Mouse (Mus musculus) intestine, embryonic 14.5 days (tissue): ENCODE results near the gene Steap3. TPM values are rescaled to one million over a fixed set of nuclear protein-coding genes. Genes with fewer than 3 reads are reported as not detected.

Experiments used
- ATAC-seq: fragments of 200-750 bp; cut with Nextera tagmentation; replicated peaks from 2 replicates; pipeline ENCODE4 v1.8.0; 2017; ENCODE audit warnings: low read depth, moderate number of reproducible peaks, moderate TSS enrichment, moderate library complexity; ENCODE audit not compliant: low FRiP score, low TSS enrichment
- DNase-seq: peaks from one replicate; pipeline ENCODE4 v3.0.0-alpha.2; 2018; ENCODE audit warnings: low spot score
- H3K27ac ChIP-seq: fragments of 300-500 bp; sonication (generic); 2 replicates; pipeline ENCODE4 v1.5.1; 2014; ENCODE audit warnings: low read depth, mild to moderate bottlenecking, control low read depth
- H3K27me3 ChIP-seq: fragments of 300-500 bp; sonication (generic); replicated peaks from 2 replicates; pipeline ENCODE4 v1.6.1; 2014; ENCODE audit warnings: low read length, control low read depth; ENCODE audit not compliant: control insufficient read depth, insufficient read depth
- H3K36me3 ChIP-seq: fragments of 300-500 bp; sonication (generic); 2 replicates; pipeline ENCODE4 v1.6.1; 2014; ENCODE audit warnings: low read length, control low read depth; ENCODE audit not compliant: control insufficient read depth, insufficient read depth
- H3K4me1 ChIP-seq: fragments of 300-500 bp; sonication (generic); replicated peaks from 2 replicates; pipeline ENCODE4 v1.6.1; 2014; ENCODE audit warnings: low read length, control low read depth, mixed read lengths; ENCODE audit not compliant: control insufficient read depth, insufficient read depth
- H3K4me2 ChIP-seq: fragments of 300-500 bp; sonication (generic); 2 replicates; pipeline ENCODE4 v1.6.1; 2014; ENCODE audit warnings: low read length
- H3K4me3 ChIP-seq: fragments of 300-500 bp; sonication (generic); 2 replicates; pipeline ENCODE4 v1.5.1; 2014; ENCODE audit warnings: low read depth, low read length, control low read depth, mixed read lengths
- H3K9ac ChIP-seq: fragments of 300-500 bp; sonication (generic); 2 replicates; pipeline ENCODE4 v1.6.1; 2014; ENCODE audit warnings: mild to moderate bottlenecking, low read length
- H3K9me3 ChIP-seq: fragments of 300-500 bp; sonication (generic); 2 replicates; pipeline ENCODE4 v1.6.1; 2016; ENCODE audit warnings: low read length, control low read depth; ENCODE audit not compliant: control insufficient read depth
- WGBS: fragments of 180-500 bp; shearing (Covaris S2); extraction: QIAGEN DNeasy Blood & Tissue Kit; methylation state at CpG from one replicate; pipeline ENCODE4 v1.1.7; 2014; 5-methylcytosine and 5-hydroxymethylcytosine counted together
- polyA plus RNA-seq: library from polyadenylated mRNA; unstranded; fragments of >200 nt; fragmentation: Nextera tagmentation; extraction: Ambion mirVana; gene quantifications from 2 replicates; pipeline ENCODE4 v1.2.1, GENCODE M21; 2014

Steap3 gene
- polyA plus RNA-seq, 1 experiment from 2014 or later, result 3.1 TPM

- 85% methylated on average over 7 of the region's 7 CpGs for WGBS
- no peak for DNase-seq
Observed at GRCm38 (mm10) chr1:120170307-120170706, 102.2 kb downstream of the Steap3 start.

GRCm38 (mm10) chr1:120168674-120169073 lies 103.8 kb downstream of the Steap3 start:
- no peak overlapping the region for H3K27ac ChIP-seq
- H3K27me3 ChIP-seq, result no peaks in the 10 kb centered on the region
- WGBS, result 69% methylated on average over 7 of the region's 7 CpGs
- H3K36me3 ChIP-seq, result no peaks in the 10 kb centered on the region
- no peaks in the 10 kb centered on the region for H3K9me3 ChIP-seq
- no peak overlapping the region for H3K4me3 ChIP-seq
- H3K4me1 ChIP-seq, result no peaks in the 10 kb centered on the region
- H3K4me2 ChIP-seq, result no peak overlapping the region
- ATAC-seq (no peak), DNase-seq (no peak)
- no peak overlapping the region for H3K9ac ChIP-seq

More at GRCm38 (mm10) chr1:120170307-120170706, 102.2 kb downstream of the Steap3 start:
- Histone ChIP-seq H3K36me3 (no peaks in the 10 kb centered on the region), H3K4me3 (no peak overlapping the region), H3K4me1 (no peaks in the 10 kb centered on the region), H3K27me3 (no peaks in the 10 kb centered on the region), H3K4me2 (no peak overlapping the region), H3K9me3 (no peaks in the 10 kb centered on the region), H3K9ac (no peak overlapping the region), H3K27ac (no peak overlapping the region)
- no peak for ATAC-seq

GRCm38 (mm10) chr1:120168016-120168415 lies 104.5 kb downstream of the Steap3 start:
- H3K9me3 ChIP-seq, result no peaks in the 10 kb centered on the region
- no peaks in the 10 kb centered on the region for H3K4me1 ChIP-seq
- no peak overlapping the region for H3K4me3 ChIP-seq
- DNase-seq (no peak), ATAC-seq (no peak)
- H3K27me3 ChIP-seq, result no peaks in the 10 kb centered on the region
- H3K4me2 ChIP-seq, result no peak overlapping the region
- WGBS, result 58% methylated on average over 4 of the region's 4 CpGs
- H3K27ac ChIP-seq, result no peak overlapping the region
- no peak overlapping the region for H3K9ac ChIP-seq
- H3K36me3 ChIP-seq, result no peaks in the 10 kb centered on the region

- Histone ChIP-seq H3K27me3 (no peaks in the 10 kb centered on the region), H3K36me3 (no peaks in the 10 kb centered on the region), H3K4me2 (no peak overlapping the region), H3K27ac (no peak overlapping the region), H3K4me1 (no peaks in the 10 kb centered on the region), H3K9ac (no peak overlapping the region), H3K9me3 (no peaks in the 10 kb centered on the region), H3K4me3 (no peak overlapping the region)
- ATAC-seq, result no peak
- WGBS, result 67% methylated on average over 1 of the region's 1 CpGs
- no peak for DNase-seq
Observed at GRCm38 (mm10) chr1:120162616-120163015, 109.9 kb downstream of the Steap3 start.

- no peak overlapping the region for H3K4me3 ChIP-seq
- WGBS, result 92% methylated on average over 5 of the region's 5 CpGs
- no peaks in the 10 kb centered on the region for H3K9me3 ChIP-seq
- H3K9ac ChIP-seq, result no peak overlapping the region
- H3K4me1 ChIP-seq, result no peaks in the 10 kb centered on the region
- no peaks in the 10 kb centered on the region for H3K36me3 ChIP-seq
- ATAC-seq (no peak), DNase-seq (no peak)
- no peak overlapping the region for H3K4me2 ChIP-seq
- no peaks in the 10 kb centered on the region for H3K27me3 ChIP-seq
- no peak overlapping the region for H3K27ac ChIP-seq
Observed at GRCm38 (mm10) chr1:120161502-120161901, 111.0 kb downstream of the Steap3 start.

GRCm38 (mm10) chr1:120158474-120159127 lies 113.9 kb downstream of the Steap3 start:
- DNase-seq (no peak), ATAC-seq (no peak)
- WGBS, result 83% methylated on average over 9 of the region's 9 CpGs
- Histone ChIP-seq H3K36me3 (no peaks in the 10 kb centered on the region), H3K27me3 (no peaks in the 10 kb centered on the region), H3K27ac (no peak overlapping the region), H3K9me3 (no peaks in the 10 kb centered on the region), H3K4me1 (no peaks in the 10 kb centered on the region), H3K4me3 (no peak overlapping the region), H3K4me2 (no peak overlapping the region), H3K9ac (no peak overlapping the region)

- H3K9ac ChIP-seq, result no peak overlapping the region
- whole genome bisulfite sequencing, result 26% methylated on average over 1 of the region's 1 CpGs
Observed at GRCm38 (mm10) chr1:120155325-120155724, 117.2 kb downstream of the Steap3 start.

GRCm38 (mm10) chr1:120154232-120154631 lies 118.3 kb downstream of the Steap3 start:
- no peaks in the 10 kb centered on the region for H3K4me1 ChIP-seq
- H3K27ac ChIP-seq, result no peak overlapping the region
- ATAC-seq (no peak), DNase-seq (no peak)
- no peaks in the 10 kb centered on the region for H3K36me3 ChIP-seq
- no peak overlapping the region for H3K4me3 ChIP-seq
- H3K27me3 ChIP-seq, result no peaks in the 10 kb centered on the region
- H3K9me3 ChIP-seq, result no peaks in the 10 kb centered on the region
- H3K4me2 ChIP-seq, result no peak overlapping the region
- H3K9ac ChIP-seq, result no peak overlapping the region

More at GRCm38 (mm10) chr1:120155325-120155724, 117.2 kb downstream of the Steap3 start:
- no peaks in the 10 kb centered on the region for H3K9me3 ChIP-seq
- H3K4me2 ChIP-seq, result no peak overlapping the region
- H3K4me3 ChIP-seq, result no peak overlapping the region
- no peaks in the 10 kb centered on the region for H3K4me1 ChIP-seq
- peak; percentile 54 for DNase-seq
- H3K27me3 ChIP-seq, result no peaks in the 10 kb centered on the region
- no peaks in the 10 kb centered on the region for H3K36me3 ChIP-seq
- no peak for ATAC-seq
- H3K27ac ChIP-seq, result no peak overlapping the region

GRCm38 (mm10) chr1:120146994-120147393 lies 125.5 kb downstream of the Steap3 start:
- Histone ChIP-seq H3K9me3 (no peaks in the 10 kb centered on the region), H3K9ac (no peak overlapping the region), H3K36me3 (no peaks in the 10 kb centered on the region), H3K4me1 (no peaks in the 10 kb centered on the region), H3K4me2 (no peak overlapping the region), H3K4me3 (no peak overlapping the region), H3K27me3 (no peaks in the 10 kb centered on the region), H3K27ac (no peak overlapping the region)
- ATAC-seq (no peak), DNase-seq (no peak)
